Mouse (Mus musculus) brain, embryonic 14.5 days (tissue): ENCODE measurements around the gene Eddm3b.

Experiments
- CTCF ChIP-seq: fragments of 200-500 bp; IDR thresholded peaks from 2 replicates; pipeline ENCODE4 v1.5.1; 2012; ENCODE audit warnings: inconsistent platforms, mild to moderate bottlenecking, moderate library complexity, borderline replicate concordance; ENCODE audit not compliant: insufficient read depth, insufficient read length; ENCODE audit errors: extremely low read depth
- POLR2A ChIP-seq: fragments of 200-500 bp; IDR thresholded peaks from 2 replicates; pipeline ENCODE4 v1.6.1; 2012; ENCODE audit warnings: mild to moderate bottlenecking, inconsistent platforms, borderline replicate concordance; ENCODE audit not compliant: poor library complexity, insufficient read depth, insufficient read length, severe bottlenecking; ENCODE audit errors: extremely low read depth

- TF ChIP-seq CTCF (no peak), POLR2A (no peak)
Observed at GRCm38 (mm10) chr14:51090921-51091900, 23.0 kb upstream of the Eddm3b start, which contains the start of the genes Rnase4 and Ang.
